Mouse (Mus musculus) cortical plate, adult 2 months (tissue): ENCODE data around the gene Rps26.

Experiments
- CTCF ChIP-seq: fragments of 200-500 bp; IDR thresholded peaks from 2 replicates; pipeline ENCODE4 v1.5.1; 2011; ENCODE audit warnings: mild to moderate bottlenecking, control low read depth, low read length; ENCODE audit not compliant: insufficient read depth; ENCODE audit errors: extremely low read depth
- POLR2A ChIP-seq: fragments of 200-500 bp; IDR thresholded peaks from 2 replicates; pipeline ENCODE4 v1.6.1; 2011; ENCODE audit warnings: mild to moderate bottlenecking, low read length, control low read depth; ENCODE audit not compliant: insufficient read depth; ENCODE audit errors: extremely low read depth

GRCm38 (mm10) chr10:128656731-128657130 is 30.2 kb upstream of the Rps26 start:
- TF ChIP-seq CTCF: no peak
- TF ChIP-seq POLR2A: no peak
